Mouse (Mus musculus) mesoderm, embryonic 11.5 days (tissue): Measurements from ENCODE around the gene Adcy10.
A peak's percentile ranks its signal among the peaks of the same experiment; 100 is the strongest.

Experiments
- DNase-seq: peaks from one replicate; pipeline ENCODE4 v3.0.0-alpha.2; 2012; ENCODE audit warnings: low read depth, low spot score

Gene Adcy10

DNA sequence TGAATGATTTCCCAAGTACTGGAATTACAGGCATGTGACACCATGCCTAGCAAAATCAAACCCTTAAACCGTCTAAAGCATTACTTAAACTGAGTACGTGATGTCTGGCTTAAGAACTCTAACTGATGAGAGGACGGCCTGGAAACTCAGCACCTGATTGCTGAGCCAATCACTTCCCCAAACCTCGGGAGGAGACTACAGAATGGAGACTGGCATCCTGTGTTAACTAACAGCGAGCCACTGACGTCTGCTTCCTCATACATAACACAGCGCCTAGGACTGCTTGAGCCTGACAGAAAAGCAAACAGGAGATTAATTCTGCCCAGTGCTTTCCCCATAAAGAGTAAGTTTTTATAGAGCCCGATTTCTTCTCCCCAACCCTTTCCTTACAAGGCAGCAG, 119.2 kb downstream of the Adcy10 start:
- no peak for DNase-seq

DNA sequence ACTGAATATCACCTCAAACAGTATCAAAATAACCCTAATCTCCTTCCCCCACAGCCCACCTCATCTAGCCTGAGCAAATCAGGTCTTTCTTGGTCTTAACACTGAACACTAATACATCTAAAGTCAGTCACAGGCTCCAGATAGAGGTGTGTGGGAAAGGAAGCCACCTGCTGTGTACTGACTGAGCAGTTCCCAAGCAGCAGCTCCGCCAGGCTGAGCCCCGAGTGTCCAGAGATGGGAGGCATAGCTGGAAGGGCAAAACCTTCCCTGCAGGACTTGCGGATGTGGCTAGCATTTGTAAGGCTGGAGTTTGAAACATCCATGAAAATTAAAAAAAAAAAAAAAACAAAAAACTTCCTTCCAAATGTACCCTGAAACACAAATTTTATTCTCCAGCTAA, 120.1 kb downstream of the Adcy10 start:
- no peak for DNase-seq

DNA sequence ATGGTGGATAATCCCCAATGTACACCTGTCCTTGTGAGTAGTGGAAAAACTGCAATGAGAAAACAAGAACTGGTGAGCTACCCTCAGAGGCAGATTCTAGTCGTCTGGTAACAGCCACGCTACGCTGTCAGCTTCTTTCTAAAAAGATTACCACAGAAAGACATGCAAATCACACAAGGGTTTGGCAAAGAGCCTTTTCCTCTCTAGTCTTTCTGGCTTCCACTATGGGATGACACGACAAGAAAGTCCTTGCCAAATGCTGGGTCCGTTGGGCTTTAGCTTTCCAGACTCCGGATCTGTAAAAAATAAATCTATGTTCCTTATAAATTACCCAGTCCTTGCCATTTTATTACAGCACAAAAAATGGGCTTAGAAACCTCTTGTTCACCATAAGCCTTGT, 120.8 kb downstream of the Adcy10 start:
- DNase-seq = no peak

GRCm38 (mm10) chr1:165608904-165609303, 123.9 kb downstream of the Adcy10 start:
- DNase-seq = no peak

- DNase-seq = no peak
These were observed 124.7 kb downstream of the Adcy10 start for GRCm38 (mm10) chr1:165609495-165610320.

DNA sequence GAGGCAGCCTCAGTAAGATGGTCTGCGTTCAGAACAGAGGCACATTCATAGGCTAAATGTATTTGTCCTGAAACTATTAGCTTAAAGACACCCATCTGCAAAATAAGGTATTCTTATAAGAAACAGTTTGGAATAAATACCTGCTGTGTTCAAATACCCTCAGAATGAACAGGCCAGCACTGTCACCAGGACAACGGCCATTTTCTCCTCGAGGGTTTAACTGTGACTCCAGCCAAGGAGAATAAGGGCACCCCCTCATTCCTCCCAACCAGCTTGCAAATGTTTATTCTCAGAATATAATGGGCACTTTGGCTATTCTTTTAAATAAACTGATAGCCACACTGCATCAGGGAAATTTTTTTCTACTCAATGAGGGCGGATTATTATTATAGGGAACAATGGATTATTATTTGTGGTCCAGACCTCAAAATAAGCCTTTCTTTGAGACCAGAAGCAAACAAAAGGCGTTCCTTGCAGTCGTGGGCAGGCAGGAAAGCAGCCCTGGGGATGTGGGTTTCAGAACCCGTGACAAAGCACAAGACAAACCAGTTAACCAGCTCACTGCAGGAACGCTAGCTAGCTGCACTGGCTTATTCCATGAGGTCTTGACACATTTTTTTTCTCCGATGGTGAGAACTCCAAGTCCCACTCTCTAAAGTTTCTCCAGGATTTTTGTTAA, 125.5 kb downstream of the Adcy10 start:
- DNase-seq = no peak

DNA sequence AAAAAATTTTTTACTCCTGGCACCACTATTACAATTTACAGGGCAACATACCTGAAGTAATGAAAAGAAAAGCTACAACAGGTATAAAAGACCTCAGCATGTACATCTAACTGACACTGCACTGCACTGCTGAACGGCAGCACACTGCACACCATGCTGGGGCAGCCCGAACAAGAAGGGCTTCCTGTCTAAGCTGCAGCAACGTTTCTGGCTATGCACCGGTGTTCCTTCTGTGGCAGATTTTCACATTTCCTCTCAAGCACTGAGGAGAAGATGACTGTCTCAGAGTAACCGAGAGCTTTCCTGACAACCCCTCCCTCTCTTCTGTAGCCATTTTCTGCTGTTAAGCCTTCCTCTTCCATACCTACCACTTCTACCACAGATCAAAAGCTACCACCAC, 127.7 kb downstream of the Adcy10 start:
- no peak for DNase-seq

GRCm38 (mm10) chr1:165613926-165614325, 128.9 kb downstream of the Adcy10 start:
- DNase-seq = no peak

DNA sequence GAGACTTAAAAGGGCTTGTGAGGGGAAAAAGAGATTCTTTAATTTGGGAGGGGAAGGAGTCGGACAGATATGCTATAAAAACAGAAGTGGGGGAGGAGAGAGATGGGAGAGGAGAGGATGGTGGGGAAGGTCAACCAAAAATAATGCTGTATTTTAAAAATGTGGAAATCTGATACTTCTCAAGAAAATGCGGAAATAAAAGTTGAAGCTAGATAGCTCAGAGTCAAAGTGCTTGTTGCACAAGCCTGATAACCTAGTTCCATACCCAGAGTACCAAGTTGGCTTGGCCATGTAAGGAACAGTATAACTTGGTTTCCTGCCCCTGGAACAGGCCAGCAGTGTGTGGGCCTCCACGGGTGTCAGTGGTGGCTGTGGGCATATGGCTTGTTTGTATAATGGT, 129.8 kb downstream of the Adcy10 start:
- no peak for DNase-seq

DNA sequence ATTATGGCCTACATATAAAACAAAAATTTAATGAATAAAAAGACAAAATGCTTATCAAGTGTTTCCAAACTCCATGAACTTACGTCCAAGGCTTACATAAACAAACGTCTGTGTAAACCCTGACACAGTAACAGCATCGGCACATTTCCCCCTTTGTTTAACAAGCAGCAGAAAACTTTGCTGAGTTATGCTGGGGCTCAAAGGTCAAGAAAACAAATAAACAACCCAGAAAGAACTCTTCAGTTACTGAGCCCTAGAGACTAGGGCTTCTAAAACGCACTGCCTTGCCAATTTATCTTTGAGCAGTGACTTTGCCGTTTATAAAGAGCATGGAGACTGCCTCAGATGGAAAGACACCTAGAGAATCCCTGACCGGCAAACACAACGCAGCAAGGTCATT, 131.7 kb downstream of the Adcy10 start:
- no peak for DNase-seq

DNA sequence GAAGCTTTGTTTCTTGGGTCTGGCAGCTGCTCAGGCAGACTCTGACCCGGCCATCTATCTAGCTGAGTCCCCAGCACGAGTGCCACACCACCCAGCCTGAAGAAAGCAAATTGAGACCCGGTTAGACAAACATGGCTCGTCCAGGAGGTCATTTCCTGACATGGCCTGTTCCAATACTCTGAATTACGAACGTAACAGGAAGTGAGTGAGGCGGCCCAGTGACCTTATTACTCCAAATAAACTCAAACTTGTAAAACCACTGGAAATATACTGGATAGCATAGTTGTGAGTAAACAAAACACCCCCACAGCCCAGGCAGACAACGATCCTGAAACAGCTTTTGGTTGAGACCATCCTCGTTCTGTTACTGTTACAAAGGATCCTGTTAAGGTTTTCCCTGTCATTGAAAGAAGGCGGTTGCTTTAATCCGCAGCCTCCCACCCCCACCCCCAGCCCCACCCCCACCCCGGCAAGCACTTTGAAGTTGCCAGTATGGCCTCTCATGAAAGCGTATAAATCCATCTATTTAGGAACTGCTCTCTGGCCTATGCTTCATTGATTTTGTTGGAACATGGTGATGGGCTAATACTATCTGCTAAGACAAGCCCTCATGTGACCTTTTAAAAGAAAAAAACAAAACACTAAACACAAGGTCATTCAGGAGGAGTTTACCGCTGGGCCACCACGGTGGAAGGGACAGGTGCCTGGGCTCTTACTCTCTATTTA, 132.3 kb downstream of the Adcy10 start:
- DNase-seq = peak; percentile 38

GRCm38 (mm10) chr1:165618201-165618624, 133.2 kb downstream of the Adcy10 start:
- DNase-seq = no peak

GRCm38 (mm10) chr1:165625058-165625457, 140.1 kb downstream of the Adcy10 start:
- DNase-seq = no peak

- DNase-seq = no peak
These were observed 140.9 kb downstream of the Adcy10 start for GRCm38 (mm10) chr1:165625896-165626295.
